Mouse (Mus musculus) midbrain, embryonic 11.5 days (tissue): ENCODE data around the gene Fbxl7. TPM values are rescaled to one million over a fixed set of nuclear protein-coding genes. Genes with fewer than 3 reads are reported as not detected.

Experiments used
- ATAC-seq: fragments of 200-750 bp; cut with Nextera tagmentation; 2 replicates; pipeline ENCODE4 v1.8.0; 2017; ENCODE audit warnings: moderate TSS enrichment, moderate library complexity; ENCODE audit not compliant: low FRiP score
- DNase-seq: peaks from one replicate; pipeline ENCODE4 v3.0.0; 2015; ENCODE audit warnings: low spot score; ENCODE audit errors: missing footprints
- H3K27ac ChIP-seq: fragments of 300-500 bp; sonication (generic); 2 replicates; pipeline ENCODE4 v1.5.1; 2014; ENCODE audit warnings: low read depth, low read length
- H3K27me3 ChIP-seq: fragments of 300-500 bp; sonication (generic); 2 replicates; pipeline ENCODE4 v1.6.1; 2014; ENCODE audit warnings: mild to moderate bottlenecking, low read length, moderate library complexity, mixed read lengths; ENCODE audit not compliant: control insufficient read depth, insufficient read depth
- H3K36me3 ChIP-seq: fragments of 300-500 bp; sonication (generic); 2 replicates; pipeline ENCODE4 v1.6.1; 2014; ENCODE audit warnings: mild to moderate bottlenecking, low read length, moderate library complexity, mixed read lengths; ENCODE audit not compliant: control insufficient read depth, insufficient read depth
- H3K4me1 ChIP-seq: fragments of 300-500 bp; sonication (generic); 2 replicates; pipeline ENCODE4 v1.6.1; 2014; ENCODE audit warnings: low read length; ENCODE audit not compliant: control insufficient read depth, insufficient read depth
- H3K4me2 ChIP-seq: fragments of 300-500 bp; sonication (generic); 2 replicates; pipeline ENCODE4 v1.6.1; 2014; ENCODE audit warnings: mild to moderate bottlenecking, moderate library complexity
- H3K4me3 ChIP-seq: fragments of 300-500 bp; sonication (generic); 2 replicates; pipeline ENCODE4 v1.5.1; 2014; ENCODE audit warnings: low read depth, low read length
- H3K9ac ChIP-seq: fragments of 300-500 bp; sonication (generic); 2 replicates; pipeline ENCODE4 v1.6.1; 2014; ENCODE audit warnings: low read length
- H3K9me3 ChIP-seq: fragments of 300-500 bp; sonication (generic); 2 replicates; pipeline ENCODE4 v1.6.1; 2016; ENCODE audit warnings: low read length; ENCODE audit not compliant: control insufficient read depth
- whole genome bisulfite sequencing: fragments of 180-500 bp; shearing (Covaris S2); extraction: QIAGEN DNeasy Blood & Tissue Kit; methylation state at CpG from one replicate; pipeline ENCODE4 v1.1.7; 2014; 5-methylcytosine and 5-hydroxymethylcytosine counted together
- polyA plus RNA-seq: library from polyadenylated mRNA; unstranded; fragments of >200 nt; fragmentation: Nextera tagmentation; extraction: Ambion mirVana; gene quantifications from 2 replicates; pipeline ENCODE4 v1.2.1, GENCODE M21; 2014

Gene Fbxl7
- polyA plus RNA-seq, 1 experiment from 2014 or later: 12.1 TPM

DNA sequence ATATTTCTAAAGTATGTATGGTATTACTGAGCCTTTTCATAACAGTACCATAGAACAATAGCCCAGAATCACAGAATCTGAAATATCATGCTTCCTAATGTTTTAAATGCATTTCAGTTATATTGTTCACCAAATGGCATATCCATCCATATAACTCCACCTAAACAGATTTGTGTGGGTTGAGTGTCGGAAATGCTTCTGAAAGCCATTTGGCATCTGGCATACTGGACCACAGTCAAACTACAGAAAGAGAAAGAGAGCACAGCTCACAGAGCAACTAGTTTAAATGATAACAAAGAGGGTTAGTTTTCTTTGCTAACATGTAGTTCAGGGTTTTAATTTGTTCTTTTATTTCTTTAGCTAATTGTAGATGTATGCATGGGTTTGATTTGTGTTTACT lies 57.0 kb downstream of the Fbxl7 start:
- no peaks in the 10 kb centered on the region for H3K9me3 ChIP-seq
- 92% methylated on average over 1 of the region's 1 CpGs for WGBS
- DNase-seq (no peak), ATAC-seq (no peak)
- H3K4me2 ChIP-seq: no peak overlapping the region
- H3K9ac ChIP-seq: no peak overlapping the region
- H3K27me3 ChIP-seq: no peaks in the 10 kb centered on the region
- no peaks in the 10 kb centered on the region for H3K4me1 ChIP-seq
- H3K36me3 ChIP-seq: no peaks in the 10 kb centered on the region
- H3K27ac ChIP-seq: no peak overlapping the region
- no peak overlapping the region for H3K4me3 ChIP-seq

DNA sequence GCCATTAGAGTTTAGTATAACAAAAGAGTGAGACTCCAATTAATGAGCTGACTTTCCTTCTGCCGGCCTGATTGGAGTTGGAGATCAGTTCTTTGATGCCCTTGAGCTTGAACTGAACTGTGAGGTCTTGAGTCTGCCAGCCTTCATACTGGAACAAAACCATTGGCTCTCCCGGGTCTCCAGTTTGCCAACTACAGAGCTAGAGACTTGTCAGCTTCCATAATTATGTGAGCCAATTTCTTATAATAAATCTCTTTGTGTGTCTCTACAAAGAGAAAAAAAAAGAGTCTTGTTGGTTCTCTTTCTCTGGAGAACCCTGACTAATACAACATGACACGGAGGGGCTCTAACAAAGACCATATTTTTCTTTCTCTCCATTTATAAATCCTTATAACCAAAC lies 58.2 kb downstream of the Fbxl7 start:
- ATAC-seq: no peak
- Histone ChIP-seq H3K4me1 (no peaks in the 10 kb centered on the region), H3K27me3 (no peaks in the 10 kb centered on the region), H3K9ac (no peak overlapping the region), H3K36me3 (no peaks in the 10 kb centered on the region), H3K27ac (no peak overlapping the region), H3K4me2 (no peak overlapping the region), H3K4me3 (no peak overlapping the region), H3K9me3 (no peaks in the 10 kb centered on the region)
- peak; percentile 21 for DNase-seq
- 79% methylated on average over 3 of the region's 3 CpGs for WGBS

DNA sequence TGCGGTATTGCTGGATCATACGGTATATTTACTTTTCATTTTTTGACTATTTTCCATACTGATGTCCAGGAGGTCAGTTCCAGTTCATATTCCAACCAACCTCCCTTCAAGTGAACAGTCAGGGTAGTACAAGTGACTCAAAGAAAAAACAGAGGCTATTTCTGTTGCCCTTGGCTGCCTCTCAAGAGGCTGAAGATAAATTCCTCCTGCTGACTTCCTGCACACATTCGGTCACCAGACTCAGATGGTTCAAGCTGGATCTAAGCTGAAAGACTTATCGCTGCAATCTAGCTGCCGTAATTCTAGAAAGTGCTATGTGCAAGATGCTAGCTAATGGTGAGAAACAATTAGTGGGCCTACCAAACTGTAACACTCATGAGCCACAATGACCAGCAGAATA lies 61.0 kb downstream of the Fbxl7 start:
- H3K27me3 ChIP-seq: no peaks in the 10 kb centered on the region
- 92% methylated on average over 5 of the region's 5 CpGs for WGBS
- no peaks in the 10 kb centered on the region for H3K36me3 ChIP-seq
- H3K4me3 ChIP-seq: no peak overlapping the region
- H3K4me1 ChIP-seq: no peaks in the 10 kb centered on the region
- ATAC-seq (no peak), DNase-seq (no peak)
- H3K9me3 ChIP-seq: no peaks in the 10 kb centered on the region
- no peak overlapping the region for H3K9ac ChIP-seq
- H3K27ac ChIP-seq: no peak overlapping the region
- H3K4me2 ChIP-seq: no peak overlapping the region

DNA sequence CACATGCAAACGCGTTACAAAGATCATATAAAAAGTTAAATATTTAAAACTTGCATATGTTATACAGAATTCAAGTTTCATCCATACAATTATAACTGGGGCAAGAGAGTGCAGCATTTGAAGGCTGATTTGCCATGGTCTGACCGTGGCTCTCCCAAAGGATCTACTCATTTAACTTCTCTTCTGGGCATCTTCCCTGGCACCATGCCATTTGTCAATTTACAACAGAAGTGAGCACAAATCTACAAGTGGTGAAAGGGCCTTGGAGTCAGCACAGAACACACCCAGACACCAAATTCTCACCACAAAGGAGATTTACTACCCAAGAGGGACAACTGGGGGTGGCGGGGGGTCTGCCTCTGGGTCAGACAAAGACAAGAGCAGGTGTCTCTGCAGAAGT lies 64.2 kb downstream of the Fbxl7 start:
- Histone ChIP-seq H3K9ac (no peak overlapping the region), H3K4me1 (no peaks in the 10 kb centered on the region), H3K36me3 (no peaks in the 10 kb centered on the region), H3K27me3 (no peaks in the 10 kb centered on the region), H3K27ac (no peak overlapping the region), H3K4me3 (no peak overlapping the region), H3K4me2 (no peak overlapping the region), H3K9me3 (no peaks in the 10 kb centered on the region)
- WGBS: 87% methylated on average over 4 of the region's 4 CpGs
- DNase-seq (peak; percentile 65), ATAC-seq (no peak)

DNA sequence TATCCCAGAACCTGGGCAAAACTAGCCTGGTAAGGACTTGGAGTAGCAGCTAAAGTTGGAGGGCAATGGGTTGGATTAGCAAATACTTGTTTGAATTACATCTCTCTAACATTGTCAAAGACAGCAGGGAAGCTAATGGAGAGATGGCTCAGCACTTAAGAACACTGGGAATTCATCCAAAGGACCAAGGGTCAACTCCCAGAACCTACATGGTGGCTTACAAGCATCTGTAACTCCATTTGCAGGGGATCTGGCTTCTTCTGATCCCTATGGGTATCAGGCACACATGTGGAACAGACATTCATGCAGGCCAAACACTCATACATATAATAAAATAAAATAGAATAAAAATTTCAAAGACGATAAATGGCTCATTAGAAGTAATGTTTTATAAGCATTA lies 78.4 kb downstream of the Fbxl7 start:
- no peak overlapping the region for H3K9ac ChIP-seq
- H3K4me2 ChIP-seq: no peak overlapping the region
- WGBS: 97% methylated on average over 1 of the region's 1 CpGs
- no peak overlapping the region for H3K27ac ChIP-seq
- ATAC-seq: no peak
- no peak overlapping the region for H3K4me3 ChIP-seq
- H3K36me3 ChIP-seq: no peaks in the 10 kb centered on the region
- H3K27me3 ChIP-seq: no peaks in the 10 kb centered on the region
- no peak for DNase-seq
- no peaks in the 10 kb centered on the region for H3K9me3 ChIP-seq
- no peaks in the 10 kb centered on the region for H3K4me1 ChIP-seq

DNA sequence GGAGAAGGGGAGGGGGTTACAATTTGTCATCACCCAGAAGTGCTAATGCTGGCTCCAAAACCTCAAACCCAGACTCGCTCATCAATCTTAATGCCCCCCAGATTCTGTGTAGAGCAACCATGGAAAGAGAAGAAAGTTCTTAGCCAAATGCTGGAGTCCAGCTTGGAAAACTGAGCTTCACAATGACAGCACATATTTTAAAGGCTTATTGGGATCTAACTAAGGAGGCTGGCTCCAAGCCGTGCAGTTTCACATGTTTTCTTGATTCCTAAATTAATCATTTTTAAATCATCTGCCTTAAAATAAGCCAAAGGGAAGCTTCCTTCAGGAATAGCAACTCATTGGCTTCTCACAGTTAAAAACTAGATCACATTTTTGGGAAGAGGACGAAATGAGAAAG lies 82.5 kb downstream of the Fbxl7 start:
- 92% methylated on average over 3 of the region's 3 CpGs for WGBS

DNA sequence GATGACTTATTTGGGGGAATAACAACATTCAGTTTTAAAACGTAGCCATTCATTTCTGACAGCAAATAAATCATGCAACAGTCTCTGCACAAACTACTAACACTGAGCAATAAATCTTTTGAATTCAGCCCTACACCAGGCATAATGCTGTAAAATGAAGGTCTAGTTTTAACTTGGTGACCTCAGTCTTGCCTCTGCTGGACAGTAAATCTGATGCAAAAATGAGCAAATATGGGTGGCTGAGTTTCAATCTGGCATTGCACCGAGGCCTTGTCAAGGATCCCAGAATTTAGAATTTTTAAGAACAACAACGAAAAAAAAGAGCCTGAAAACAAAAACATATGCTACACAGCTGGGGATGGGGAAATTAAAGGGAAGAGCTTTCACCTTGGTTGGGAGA lies 85.8 kb downstream of the Fbxl7 start:
- Histone ChIP-seq H3K4me1 (no peaks in the 10 kb centered on the region), H3K27me3 (no peaks in the 10 kb centered on the region), H3K4me2 (no peak overlapping the region), H3K9me3 (no peaks in the 10 kb centered on the region), H3K9ac (no peak overlapping the region), H3K4me3 (no peak overlapping the region), H3K36me3 (no peaks in the 10 kb centered on the region), H3K27ac (no peak overlapping the region)
- ATAC-seq (no peak), DNase-seq (no peak)
- WGBS: 86% methylated on average over 3 of the region's 3 CpGs

More for the DNA sequence above, 82.5 kb downstream of the Fbxl7 start:
- no peaks in the 10 kb centered on the region for H3K4me1 ChIP-seq
- ATAC-seq (no peak), DNase-seq (no peak)
- no peaks in the 10 kb centered on the region for H3K36me3 ChIP-seq
- no peak overlapping the region for H3K9ac ChIP-seq
- H3K27ac ChIP-seq: no peak overlapping the region
- H3K27me3 ChIP-seq: no peaks in the 10 kb centered on the region
- H3K9me3 ChIP-seq: no peaks in the 10 kb centered on the region
- H3K4me3 ChIP-seq: no peak overlapping the region
- H3K4me2 ChIP-seq: no peak overlapping the region

DNA sequence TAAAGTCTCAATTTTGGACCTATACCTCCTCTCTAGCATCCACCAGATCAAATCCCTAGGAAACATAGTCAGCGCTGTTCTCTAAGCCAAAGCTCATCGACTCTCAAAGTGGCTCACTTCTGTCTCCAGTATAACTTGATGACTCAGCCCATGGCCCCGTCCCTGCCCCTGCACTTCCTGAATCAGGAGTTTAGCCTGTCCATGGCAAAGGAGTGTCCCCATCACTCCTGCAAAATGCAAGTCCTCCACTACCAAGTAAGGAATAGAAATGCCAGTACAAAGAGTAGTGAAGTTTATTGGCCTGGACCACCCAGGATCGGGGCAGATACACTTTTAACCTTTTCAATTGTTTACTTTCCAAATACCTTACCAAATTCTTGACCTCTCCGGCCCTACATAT lies 91.3 kb downstream of the Fbxl7 start:
- Histone ChIP-seq H3K9ac (no peak overlapping the region), H3K36me3 (no peaks in the 10 kb centered on the region), H3K27me3 (no peaks in the 10 kb centered on the region), H3K27ac (no peak overlapping the region), H3K4me3 (no peak overlapping the region), H3K9me3 (no peaks in the 10 kb centered on the region), H3K4me1 (no peaks in the 10 kb centered on the region), H3K4me2 (no peak overlapping the region)
- ATAC-seq (no peak), DNase-seq (no peak)
- 68% methylated on average over 5 of the region's 5 CpGs for WGBS

DNA sequence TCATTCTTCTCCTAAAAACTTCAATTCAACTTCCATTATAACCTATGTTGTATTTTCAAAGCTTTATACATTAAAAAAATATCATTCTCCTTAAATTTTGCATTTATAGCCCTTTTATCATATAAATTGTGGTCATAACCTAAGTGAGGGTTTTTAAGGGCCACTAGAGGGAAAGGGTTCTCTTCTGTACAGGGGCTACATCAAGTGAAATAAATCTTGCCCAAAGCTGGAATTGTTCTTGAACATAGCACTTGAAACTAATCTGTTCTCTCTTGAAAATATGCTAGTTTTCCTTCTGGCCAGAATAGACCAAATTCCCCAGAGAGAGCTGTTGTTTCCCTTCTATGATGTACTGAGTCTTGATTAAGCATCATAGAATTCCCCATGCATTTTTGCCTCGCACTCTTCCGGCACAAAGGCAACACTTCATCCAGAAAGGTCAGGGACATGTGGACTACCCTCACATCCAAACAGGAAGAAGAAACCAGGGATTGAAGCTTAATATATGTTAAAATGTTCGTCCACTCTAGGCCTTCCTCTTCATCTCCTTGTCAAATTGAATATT lies 95.8 kb downstream of the Fbxl7 start:
- no peak for DNase-seq
- Histone ChIP-seq H3K9ac (no peak overlapping the region), H3K4me1 (no peaks in the 10 kb centered on the region), H3K27me3 (no peaks in the 10 kb centered on the region), H3K27ac (no peak overlapping the region), H3K36me3 (no peaks in the 10 kb centered on the region), H3K9me3 (no peaks in the 10 kb centered on the region), H3K4me2 (no peak overlapping the region), H3K4me3 (no peak overlapping the region)
- no peak for ATAC-seq
- 86% methylated on average over 3 of the region's 3 CpGs for whole genome bisulfite sequencing

DNA sequence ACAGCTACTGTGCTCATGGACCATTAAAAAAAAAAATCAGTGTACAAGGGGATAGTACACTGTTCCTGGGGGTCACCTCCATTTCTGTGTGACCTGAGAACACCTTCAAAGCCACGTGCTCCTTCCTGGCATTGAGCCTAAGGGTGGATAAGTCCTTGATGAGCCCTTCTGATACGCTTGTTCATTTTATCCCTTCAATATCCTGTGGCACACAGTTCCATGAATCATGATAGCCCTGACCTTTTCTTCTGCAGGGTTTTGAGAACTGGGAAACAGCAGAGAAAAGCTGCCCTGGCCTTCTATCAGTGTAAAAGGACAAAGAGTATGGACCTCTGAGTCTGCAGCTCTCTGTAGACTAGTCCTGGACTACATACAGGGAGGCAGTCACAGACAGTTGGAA lies 99.4 kb downstream of the Fbxl7 start:
- H3K9ac ChIP-seq: no peak overlapping the region
- H3K4me2 ChIP-seq: no peak overlapping the region
- no peak overlapping the region for H3K4me3 ChIP-seq
- no peaks in the 10 kb centered on the region for H3K27me3 ChIP-seq
- WGBS: 86% methylated on average over 2 of the region's 2 CpGs
- DNase-seq (peak; percentile 77), ATAC-seq (no peak)
- no peaks in the 10 kb centered on the region for H3K4me1 ChIP-seq
- H3K9me3 ChIP-seq: no peaks in the 10 kb centered on the region
- H3K36me3 ChIP-seq: no peaks in the 10 kb centered on the region
- no peak overlapping the region for H3K27ac ChIP-seq
